ENCODE assay signal across 8 mouse cellular contexts in the genomic region with DNA sequence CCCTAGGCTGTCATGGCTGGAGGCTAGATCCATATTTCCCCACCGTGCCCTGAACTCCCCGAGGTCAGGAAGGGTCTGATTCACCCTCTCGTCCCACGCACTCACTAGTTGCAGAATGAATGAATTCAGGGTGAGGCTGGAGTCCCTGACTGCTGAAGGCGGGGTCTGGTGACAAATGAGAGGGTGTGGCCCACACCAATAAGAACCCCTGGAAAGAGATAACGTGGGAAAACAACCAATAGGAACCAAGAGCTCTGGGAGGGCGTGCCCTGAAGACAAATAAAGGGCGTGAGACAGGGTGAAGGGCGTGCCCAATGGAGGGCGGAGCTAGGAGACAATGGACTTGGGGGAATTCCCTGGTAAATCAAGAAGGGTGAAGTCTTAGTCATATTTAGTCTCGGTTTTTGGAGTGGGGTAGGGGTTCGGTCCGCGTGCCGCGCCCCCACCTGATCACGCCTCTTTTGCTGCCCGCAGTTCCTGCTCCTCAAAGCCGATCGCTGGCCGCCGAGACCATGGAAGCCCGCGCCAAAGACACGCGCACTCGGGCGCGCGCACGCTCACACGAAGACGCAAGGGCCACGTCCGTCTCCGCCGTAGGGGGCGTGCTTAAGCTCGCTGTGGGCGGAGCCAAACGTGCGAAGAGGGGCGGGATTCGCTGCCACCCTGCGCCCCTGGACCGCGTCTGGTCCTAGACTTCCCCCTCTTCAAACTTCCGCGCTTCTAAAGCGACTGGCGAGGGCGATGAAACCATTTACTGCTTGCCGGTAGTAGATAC. TPM values are rescaled to one million over a fixed set of nuclear protein-coding genes. Genes with fewer than 3 reads are reported as not detected.
A peak's percentile ranks its signal among the peaks of the same experiment; 100 is the strongest.
DNase-seq lines count a peak whose midpoint lies in the region; ATAC-seq and TF ChIP-seq lines count a peak whose summit lies in the region.

No protein-coding gene starts in this region.

- H3K27me3 ChIP-seq in MEL (ENCODE audit: control insufficient read depth in 1 of 2, insufficient read depth in 2 of 2, low read length in 2 of 2), result no peaks in the 10 kb centered on the region
- H3K27me3 ChIP-seq in hindbrain, embryonic 10.5 days (ENCODE audit: insufficient read depth, poor library complexity, severe bottlenecking), result peaks cover 50% of the 10 kb centered on the region
- 0 out of 2 replicates have a peak, but pooled peaks cover 4% of the 10 kb centered on the region for H3K27me3 ChIP-seq in lung, postnatal 0 days (replicated peaks; ENCODE audit: insufficient read depth, low read length)

- peak overlapping the region; percentile 76 for H3K9ac ChIP-seq in MEL (ENCODE audit: control insufficient read depth, low read depth, low read length, poor library complexity, severe bottlenecking)
- H3K9ac ChIP-seq in lung, postnatal 0 days (replicated peaks; ENCODE audit: low read depth), result no peak overlapping the region; the same call in 1 of the 2 replicates

- peak; percentile 81 to 88 for TF ChIP-seq POLR2A in MEL (IDR thresholded peaks at IDR 0.05; ENCODE audit: control insufficient read depth in 1 of 2, insufficient read depth in 1 of 2, low read depth in 1 of 2, low read length in 2 of 2, poor library complexity in 1 of 2)

- TF ChIP-seq EP300 in MEL (IDR thresholded peaks at IDR 0.05; ENCODE audit: low read depth in 1 of 2, low read length in 2 of 2), result no peak
- TF ChIP-seq EP300 in lung, postnatal 0 days (IDR thresholded peaks at IDR 0.05), result peak; percentile 60; the same call in 1 of the 2 replicates

- TF ChIP-seq RAD21 in MEL (IDR thresholded peaks at IDR 0.05; ENCODE audit: low read depth, low read length), result no peak

- peak; percentile 95 for ATAC-seq in lung, postnatal 0 days

- WGBS in hindbrain, embryonic 10.5 days, result under 1% methylated on average over 53 of the region's 53 CpGs
- under 1% methylated on average over 53 of the region's 53 CpGs for whole genome bisulfite sequencing in lung, postnatal 0 days

- peak overlapping the region; percentile 74 to 86 for H3K4me3 ChIP-seq in MEL (ENCODE audit: control insufficient read depth in 1 of 2, insufficient read depth in 1 of 2, low read depth in 2 of 2, low read length in 2 of 2)
- H3K4me3 ChIP-seq in hindbrain, embryonic 10.5 days, result peak overlapping the region; percentile 54
- peak overlapping the region; percentile 44 for H3K4me3 ChIP-seq in lung, postnatal 0 days (ENCODE audit: low read depth, low read length)

- H3K4me1 ChIP-seq in MEL (ENCODE audit: control insufficient read depth in 1 of 2, insufficient read depth in 2 of 2, low read length in 2 of 2), result peaks cover 4 to 13% of the 10 kb centered on the region in 2 experiments; a peak in 3 of 4 replicates
- H3K4me1 ChIP-seq in hindbrain, embryonic 10.5 days (replicated peaks), result peaks cover 54% of the 10 kb centered on the region
- peaks cover 12% of the 10 kb centered on the region for H3K4me1 ChIP-seq in lung, postnatal 0 days (ENCODE audit: insufficient read depth, low read depth, low read length)

- H3K9me3 ChIP-seq in MEL (replicated peaks; ENCODE audit: insufficient read depth, low read length), result no peaks in the 10 kb centered on the region
- no peaks in the 10 kb centered on the region for H3K9me3 ChIP-seq in hindbrain, embryonic 10.5 days
- H3K9me3 ChIP-seq in lung, postnatal 0 days (ENCODE audit: low read length), result no peaks in the 10 kb centered on the region

- 0 out of 6 replicates have a peak, but pooled peaks of 1 of the 3 experiments have one; percentile 7 for TF ChIP-seq CTCF in MEL (IDR thresholded peaks at IDR 0.05 in 2 of 3, conservative IDR thresholded peaks at IDR 0.05 in 1 of 3; ENCODE audit: control insufficient read depth in 1 of 3, insufficient read depth in 1 of 3, low read depth in 2 of 3, low read length in 3 of 3, poor library complexity in 1 of 3, severe bottlenecking in 1 of 3)
- peak; percentile 58 for TF ChIP-seq CTCF in lung, postnatal 0 days (IDR thresholded peaks at IDR 0.05)

- H3K27ac ChIP-seq in MEL (ENCODE audit: control insufficient read depth, low read depth, low read length), result peak overlapping the region; percentile 82
- peak overlapping the region; percentile 91 for H3K27ac ChIP-seq in hindbrain, embryonic 10.5 days
- H3K27ac ChIP-seq in lung, postnatal 0 days (ENCODE audit: low read length), result peak overlapping the region; percentile 6; the same call in 1 of the 2 replicates

- peak overlapping the region; percentile 70 for H3K4me2 ChIP-seq in lung, postnatal 0 days (replicated peaks; ENCODE audit: low read depth, low read length)

- peaks cover 3% of the 10 kb centered on the region for H3K79me2 ChIP-seq in MEL (ENCODE audit: control insufficient read depth, insufficient read depth, low read length, poor library complexity)

- no peaks in the 10 kb centered on the region; a peak in 1 of 4 replicates for H3K36me3 ChIP-seq in MEL (ENCODE audit: control insufficient read depth in 1 of 2, insufficient read depth in 2 of 2, low read length in 2 of 2)
- H3K36me3 ChIP-seq in hindbrain, embryonic 10.5 days, result peaks cover 18% of the 10 kb centered on the region
- H3K36me3 ChIP-seq in lung, postnatal 0 days (ENCODE audit: insufficient read depth, low read length), result no peaks in the 10 kb centered on the region

- DNase-seq in MEL (ENCODE audit: low read depth, low spot score), result peak; percentile 99
- DNase-seq in cerebellum, adult 8-10 months, result peak; percentile 98
- DNase-seq in forelimb bud, embryonic 11.5 days (ENCODE audit: low read depth, low spot score), result peak; percentile 97
- peak; percentile 95 for DNase-seq in hindbrain, embryonic 10.5 days (ENCODE audit: low spot score)
- DNase-seq in layer of hippocampus, adult 9-11 months, result peak; percentile 95
- peak; percentile 98 for DNase-seq in lung, postnatal 0 days (ENCODE audit: low spot score)
- DNase-seq in ovary, postnatal 14 days (ENCODE audit: low spot score), result peak; percentile 91
- peak; percentile 97 for DNase-seq in thymus, postnatal 14 days

TF ChIP-seq in MEL, 35 proteins besides CTCF, POLR2A, EP300 and RAD21 (continues in another document):
- no peak for TF ChIP-seq CHD1 (IDR thresholded peaks at IDR 0.05; ENCODE audit: low read depth, low read length)
- TF ChIP-seq MYC (IDR thresholded peaks at IDR 0.05; ENCODE audit: low read depth, low read length), result peak; percentile 32; the same call in 1 of the 2 replicates
- peak; percentile 95 for TF ChIP-seq TBP (IDR thresholded peaks at IDR 0.05; ENCODE audit: low read depth, low read length)
- peak; percentile 96 for TF ChIP-seq GATA1 (IDR thresholded peaks at IDR 0.05; ENCODE audit: low read depth, low read length)
- TF ChIP-seq ZC3H11A (IDR thresholded peaks at IDR 0.05; ENCODE audit: low read depth, low read length), result no peak
- peak; percentile 25; the same call in 1 of the 2 replicates for TF ChIP-seq MAX (IDR thresholded peaks at IDR 0.05; ENCODE audit: low read length)
- TF ChIP-seq POLR2AphosphoS5 (IDR thresholded peaks at IDR 0.05; ENCODE audit: borderline replicate concordance, low read depth, low read length), result no peak
- no peak; the same call in 1 of the 2 replicates for TF ChIP-seq KAT2A (conservative IDR thresholded peaks at IDR 0.05; ENCODE audit: low read depth, low read length)
- TF ChIP-seq USF1 (IDR thresholded peaks at IDR 0.05; ENCODE audit: low read depth, low read length), result peak; percentile 51
- peak; percentile 75 for TF ChIP-seq ELF1 (IDR thresholded peaks at IDR 0.05; ENCODE audit: low read depth, low read length)
- TF ChIP-seq MXI1 (IDR thresholded peaks at IDR 0.05; ENCODE audit: low read depth, low read length), result peak; percentile 67
- 0 out of 2 replicates have a peak, but pooled peaks have one; percentile 6 for TF ChIP-seq CHD2 (IDR thresholded peaks at IDR 0.05; ENCODE audit: low read length)
- peak; percentile 9; the same call in 1 of the 2 replicates for TF ChIP-seq ETS1 (IDR thresholded peaks at IDR 0.05; ENCODE audit: low read depth, low read length)
- TF ChIP-seq E2F4 (IDR thresholded peaks at IDR 0.05; ENCODE audit: borderline replicate concordance, low read depth, low read length), result 0 out of 2 replicates have a peak, but pooled peaks have one; percentile 15

RNA-seq across cellular contexts. Expression of gene 4931428F04Rik, which starts 0.5 kb away (rescaled TPM):
- total RNA-seq in MEL (2012; rRNA removed), result 5.6 and 8.2 TPM in 2 replicates
- 10 to 100 TPM in 1 of 2 experiments, not detected in 1; 13.0 TPM for polyA plus RNA-seq in MEL (2012; ENCODE audit: insufficient read depth in 1 of 2, insufficient read length in 2 of 2, low read depth in 1 of 2, low replicate concordance in 2 of 2, missing spikeins in 1 of 2)
- 26.5 and 43.8 TPM in 2 replicates for polyA plus RNA-seq in hindbrain, embryonic 10.5 days (2016; fragmentation: Nextera tagmentation; extraction: Ambion mirVana)
- polyA plus RNA-seq in lung, postnatal 0 days (2015; fragmentation: Nextera tagmentation; extraction: Ambion mirVana), result 2.4 and 2.7 TPM in 2 replicates

RNA-seq across cellular contexts. Expression of gene Exoc3l, which starts 6.8 kb away (rescaled TPM):
- 0.56 and 0.69 TPM in 2 replicates for total RNA-seq in MEL (2012; rRNA removed)
- polyA plus RNA-seq in MEL (2012; ENCODE audit: insufficient read depth in 1 of 2, insufficient read length in 2 of 2, low read depth in 1 of 2, low replicate concordance in 2 of 2, missing spikeins in 1 of 2), result 1 to 10 TPM in 1 of 2 experiments, not detected in 1; 2.0 TPM
- 12.4 and 15.2 TPM in 2 replicates for polyA plus RNA-seq in hindbrain, embryonic 10.5 days (2016; fragmentation: Nextera tagmentation; extraction: Ambion mirVana)
- polyA plus RNA-seq in lung, postnatal 0 days (2015; fragmentation: Nextera tagmentation; extraction: Ambion mirVana), result 34.5 and 34.6 TPM in 2 replicates

RNA-seq across cellular contexts. Expression of gene E2f4, which starts 8.3 kb away (rescaled TPM):
- total RNA-seq in MEL (2012; rRNA removed), result 95.9 and 98.5 TPM in 2 replicates
- polyA plus RNA-seq in MEL (2012; ENCODE audit: insufficient read depth in 1 of 2, insufficient read length in 2 of 2, low read depth in 1 of 2, low replicate concordance in 2 of 2, missing spikeins in 1 of 2), result 100 to 1,000 TPM in 1 of 2 experiments, 10 to 100 TPM in 1; 97.9 to 313 TPM
- 120 and 128 TPM in 2 replicates for polyA plus RNA-seq in hindbrain, embryonic 10.5 days (2016; fragmentation: Nextera tagmentation; extraction: Ambion mirVana)
- 29.8 and 32.7 TPM in 2 replicates for polyA plus RNA-seq in lung, postnatal 0 days (2015; fragmentation: Nextera tagmentation; extraction: Ambion mirVana)

RNA-seq across cellular contexts. Expression of gene Nol3, which starts 13.2 kb away (rescaled TPM):
- 0.69 and 0.89 TPM in 2 replicates for total RNA-seq in MEL (2012; rRNA removed)
- polyA plus RNA-seq in MEL (2012; ENCODE audit: insufficient read depth in 1 of 2, insufficient read length in 2 of 2, low read depth in 1 of 2, low replicate concordance in 2 of 2, missing spikeins in 1 of 2), result under 1 TPM in 1 of 2 experiments, not detected in 1; 0.63 TPM
- 1.2 and 2.1 TPM in 2 replicates for polyA plus RNA-seq in hindbrain, embryonic 10.5 days (2016; fragmentation: Nextera tagmentation; extraction: Ambion mirVana)
- 1.3 and 1.5 TPM in 2 replicates for polyA plus RNA-seq in lung, postnatal 0 days (2015; fragmentation: Nextera tagmentation; extraction: Ambion mirVana)

RNA-seq across cellular contexts. Expression of gene Elmo3, which starts 16.3 kb away (rescaled TPM):
- total RNA-seq in MEL (2012; rRNA removed), result 1.0 and 1.3 TPM in 2 replicates
- 1 to 10 TPM in 1 of 2 experiments, not detected in 1; 2.9 TPM for polyA plus RNA-seq in MEL (2012; ENCODE audit: insufficient read depth in 1 of 2, insufficient read length in 2 of 2, low read depth in 1 of 2, low replicate concordance in 2 of 2, missing spikeins in 1 of 2)
- 2.1 and 2.9 TPM in 2 replicates for polyA plus RNA-seq in hindbrain, embryonic 10.5 days (2016; fragmentation: Nextera tagmentation; extraction: Ambion mirVana)
- polyA plus RNA-seq in lung, postnatal 0 days (2015; fragmentation: Nextera tagmentation; extraction: Ambion mirVana), result 22.3 and 23.0 TPM in 2 replicates

Comparison
In these comparisons a context has a peak if more than half of its experiments do, and no peak if none do; other contexts are left out.
1. Peak in every context shown above with its lines: DNase-seq, ATAC-seq, H3K4me3 ChIP-seq and H3K27ac ChIP-seq.
2. H3K27ac ChIP-seq: peak in every context shown above with its lines; median percentile 91 in hindbrain, embryonic 10.5 days; 82 in MEL; 6 in lung, postnatal 0 days.